Mouse (Mus musculus): Measurements from ENCODE around the gene Fam234b. TPM values are rescaled to one million over a fixed set of nuclear protein-coding genes. Genes with fewer than 3 reads are reported as not detected.

Fam234b gene
- polyA plus RNA-seq, 1 experiment from 2014 or later: 42.4 TPM

DNA sequence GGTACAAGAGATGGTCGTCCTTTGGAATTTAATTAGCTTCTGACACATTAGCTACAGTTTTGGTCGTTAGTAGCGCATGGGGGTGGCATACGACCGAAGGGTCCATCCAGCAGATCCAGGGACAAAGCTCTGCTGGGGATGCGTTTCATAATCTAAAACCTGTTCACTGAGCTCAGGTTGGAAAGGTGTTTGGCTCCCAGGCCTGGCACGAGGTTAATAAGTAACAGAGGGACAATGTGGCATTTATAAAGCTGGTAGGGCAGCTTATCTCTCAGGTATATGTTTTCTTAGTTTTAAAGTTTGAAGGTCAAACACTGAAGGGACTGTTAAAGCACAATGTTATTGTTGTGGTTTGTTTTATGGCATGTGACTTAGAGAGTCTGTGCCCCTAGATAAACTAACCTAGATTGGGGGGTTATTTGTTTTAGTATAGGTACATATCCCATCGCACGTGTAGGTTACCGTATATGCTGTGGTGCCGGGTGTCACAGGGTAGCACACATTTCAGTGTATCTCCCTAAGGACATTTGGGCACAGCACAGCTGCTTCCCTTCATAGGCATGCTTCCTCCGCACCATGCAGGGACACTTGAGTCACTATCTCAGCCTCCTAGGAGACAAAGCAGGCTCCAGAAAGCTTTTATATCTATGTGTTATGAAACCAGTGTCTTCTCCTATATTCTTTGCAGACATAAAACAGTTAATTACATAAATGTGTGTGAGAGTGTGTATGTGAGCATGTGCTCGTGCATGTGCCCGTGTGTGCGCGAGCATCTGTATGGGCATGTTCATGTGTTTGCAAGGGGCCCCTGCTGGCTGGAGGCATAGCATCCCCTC is 2.6 kb downstream of the Fam234b start:
- peak; percentile 63 for DNase-seq (ENCODE audit: low spot score)
- peak; percentile 76 for ATAC-seq (replicated peaks; ENCODE audit: low FRiP score, low TSS enrichment, low read depth)
- H3K36me3 ChIP-seq (ENCODE audit: control insufficient read depth, insufficient read depth, low read length): no peaks in the 10 kb centered on the region

GRCm38 (mm10) chr6:135202668-135203067 is 4.9 kb downstream of the Fam234b start:
- DNase-seq (ENCODE audit: low spot score): no peak
- 93% methylated on average over 6 of the region's 6 CpGs for WGBS

More for the DNA sequence above, 2.6 kb downstream of the Fam234b start:
- Histone ChIP-seq H3K4me3 (ENCODE audit: low read depth, low read length) (no peak overlapping the region), H3K27me3 (replicated peaks; ENCODE audit: control insufficient read depth, insufficient read depth, low read length) (no peaks in the 10 kb centered on the region), H3K9ac (ENCODE audit: low read length) (no peak overlapping the region), H3K9me3 (ENCODE audit: control insufficient read depth, low read length) (no peaks in the 10 kb centered on the region), H3K4me1 (replicated peaks; ENCODE audit: control insufficient read depth, insufficient read depth, low read length) (0 out of 2 replicates have a peak, but pooled peaks cover 10% of the 10 kb centered on the region), H3K4me2 (ENCODE audit: low read length) (peak overlapping the region; percentile 91), H3K27ac (ENCODE audit: low read depth) (peak overlapping the region; percentile 51)
- 70% methylated on average over 16 of the region's 16 CpGs for WGBS

GRCm38 (mm10) chr6:135203737-135204136 is 6.0 kb downstream of the Fam234b start:
- no peak overlapping the region for H3K27ac ChIP-seq (ENCODE audit: low read depth)
- 0 out of 2 replicates have a peak, but pooled peaks cover 5% of the 10 kb centered on the region for H3K4me1 ChIP-seq (replicated peaks; ENCODE audit: control insufficient read depth, insufficient read depth, low read length)
- ATAC-seq (replicated peaks; ENCODE audit: low FRiP score, low TSS enrichment, low read depth): no peak
- H3K9ac ChIP-seq (ENCODE audit: low read length): no peak overlapping the region
- no peaks in the 10 kb centered on the region for H3K9me3 ChIP-seq (ENCODE audit: control insufficient read depth, low read length)
- no peaks in the 10 kb centered on the region for H3K36me3 ChIP-seq (ENCODE audit: control insufficient read depth, insufficient read depth, low read length)
- H3K4me3 ChIP-seq (ENCODE audit: low read depth, low read length): no peak overlapping the region
- WGBS: 67% methylated on average over 6 of the region's 6 CpGs
- no peak for DNase-seq (ENCODE audit: low spot score)
- no peak overlapping the region for H3K4me2 ChIP-seq (ENCODE audit: low read length)
- H3K27me3 ChIP-seq (replicated peaks; ENCODE audit: control insufficient read depth, insufficient read depth, low read length): no peaks in the 10 kb centered on the region

More at GRCm38 (mm10) chr6:135202668-135203067, 4.9 kb downstream of the Fam234b start:
- no peak overlapping the region for H3K9ac ChIP-seq (ENCODE audit: low read length)
- H3K4me1 ChIP-seq (replicated peaks; ENCODE audit: control insufficient read depth, insufficient read depth, low read length): 0 out of 2 replicates have a peak, but pooled peaks cover 10% of the 10 kb centered on the region
- no peak overlapping the region for H3K27ac ChIP-seq (ENCODE audit: low read depth)
- no peak overlapping the region for H3K4me3 ChIP-seq (ENCODE audit: low read depth, low read length)
- no peaks in the 10 kb centered on the region for H3K27me3 ChIP-seq (replicated peaks; ENCODE audit: control insufficient read depth, insufficient read depth, low read length)
- H3K36me3 ChIP-seq (ENCODE audit: control insufficient read depth, insufficient read depth, low read length): no peaks in the 10 kb centered on the region
- H3K4me2 ChIP-seq (ENCODE audit: low read length): no peak overlapping the region
- no peaks in the 10 kb centered on the region for H3K9me3 ChIP-seq (ENCODE audit: control insufficient read depth, low read length)
- ATAC-seq (replicated peaks; ENCODE audit: low FRiP score, low TSS enrichment, low read depth): no peak

DNA sequence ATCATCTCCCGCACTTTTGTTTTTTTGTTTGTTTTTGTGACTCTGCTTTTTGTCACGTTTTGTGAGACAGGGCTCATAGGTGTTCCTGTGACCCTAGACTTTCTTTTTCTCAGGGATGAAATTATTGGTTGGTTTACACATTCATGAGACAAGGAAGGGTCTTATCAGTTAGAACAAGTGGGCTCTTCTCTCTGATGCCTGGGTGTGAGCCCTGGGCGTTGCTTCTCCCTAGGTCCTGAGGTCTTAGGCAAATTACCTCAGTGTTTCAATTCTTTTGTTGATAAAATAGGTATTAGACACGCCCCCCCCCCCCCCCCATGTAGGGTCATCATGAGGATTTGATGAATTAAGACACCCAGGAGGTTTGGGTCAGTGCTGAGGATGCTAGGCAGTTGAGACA is 7.1 kb downstream of the Fam234b start:
- H3K4me3 ChIP-seq (ENCODE audit: low read depth, low read length): no peak overlapping the region
- H3K9ac ChIP-seq (ENCODE audit: low read length): no peak overlapping the region
- H3K9me3 ChIP-seq (ENCODE audit: control insufficient read depth, low read length): no peaks in the 10 kb centered on the region
- no peak overlapping the region for H3K4me2 ChIP-seq (ENCODE audit: low read length)
- 0 out of 2 replicates have a peak, but pooled peaks cover 4% of the 10 kb centered on the region for H3K4me1 ChIP-seq (replicated peaks; ENCODE audit: control insufficient read depth, insufficient read depth, low read length)
- ATAC-seq (replicated peaks; ENCODE audit: low FRiP score, low TSS enrichment, low read depth): no peak
- no peak for DNase-seq (ENCODE audit: low spot score)
- no peaks in the 10 kb centered on the region for H3K27me3 ChIP-seq (replicated peaks; ENCODE audit: control insufficient read depth, insufficient read depth, low read length)
- H3K27ac ChIP-seq (ENCODE audit: low read depth): no peak overlapping the region
- 68% methylated on average over 4 of the region's 4 CpGs for WGBS
- H3K36me3 ChIP-seq (ENCODE audit: control insufficient read depth, insufficient read depth, low read length): no peaks in the 10 kb centered on the region; the same call in 1 of the 2 replicates

- H3K4me3 ChIP-seq (ENCODE audit: low read depth, low read length): no peak overlapping the region
- no peaks in the 10 kb centered on the region for H3K9me3 ChIP-seq (ENCODE audit: control insufficient read depth, low read length)
- no peaks in the 10 kb centered on the region; the same call in 1 of the 2 replicates for H3K36me3 ChIP-seq (ENCODE audit: control insufficient read depth, insufficient read depth, low read length)
- WGBS: 68% methylated on average over 4 of the region's 4 CpGs
- ATAC-seq (replicated peaks; ENCODE audit: low FRiP score, low TSS enrichment, low read depth) (no peak), DNase-seq (ENCODE audit: low spot score) (no peak)
- H3K4me1 ChIP-seq (replicated peaks; ENCODE audit: control insufficient read depth, insufficient read depth, low read length): 0 out of 2 replicates have a peak, but pooled peaks cover 4% of the 10 kb centered on the region
- H3K4me2 ChIP-seq (ENCODE audit: low read length): no peak overlapping the region
- H3K9ac ChIP-seq (ENCODE audit: low read length): no peak overlapping the region
- no peak overlapping the region for H3K27ac ChIP-seq (ENCODE audit: low read depth)
- no peaks in the 10 kb centered on the region for H3K27me3 ChIP-seq (replicated peaks; ENCODE audit: control insufficient read depth, insufficient read depth, low read length)
Measured at GRCm38 (mm10) chr6:135205802-135206201, 8.0 kb downstream of the Fam234b start.

DNA sequence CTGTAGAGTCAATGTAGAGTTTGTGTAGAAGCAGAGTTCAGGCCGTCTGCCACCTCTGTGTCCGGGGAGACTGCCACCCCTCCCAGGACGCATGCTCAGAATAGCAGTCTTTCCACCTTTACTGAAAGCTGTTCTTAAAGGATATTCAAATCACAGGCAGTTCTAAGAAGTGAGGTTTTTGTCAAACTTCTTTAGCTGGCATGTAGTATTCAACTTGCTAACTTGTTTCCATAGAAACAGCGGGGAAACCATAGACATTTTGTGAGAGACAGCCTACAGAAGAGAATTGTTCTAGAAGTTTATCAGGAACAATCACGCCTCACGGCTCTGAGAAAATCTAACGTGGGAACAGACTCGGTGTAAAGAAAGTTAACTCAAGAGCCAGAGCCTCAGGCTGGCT is 9.1 kb downstream of the Fam234b start:
- Histone ChIP-seq H3K9me3 (ENCODE audit: control insufficient read depth, low read length) (no peaks in the 10 kb centered on the region), H3K4me2 (ENCODE audit: low read length) (no peak overlapping the region), H3K4me3 (ENCODE audit: low read depth, low read length) (no peak overlapping the region), H3K27ac (ENCODE audit: low read depth) (no peak overlapping the region), H3K27me3 (replicated peaks; ENCODE audit: control insufficient read depth, insufficient read depth, low read length) (no peaks in the 10 kb centered on the region), H3K36me3 (ENCODE audit: control insufficient read depth, insufficient read depth, low read length) (peaks cover 3% of the 10 kb centered on the region; the same call in 1 of the 2 replicates), H3K4me1 (replicated peaks; ENCODE audit: control insufficient read depth, insufficient read depth, low read length) (no peaks in the 10 kb centered on the region), H3K9ac (ENCODE audit: low read length) (no peak overlapping the region)
- 83% methylated on average over 8 of the region's 8 CpGs for WGBS
- no peak for ATAC-seq (replicated peaks; ENCODE audit: low FRiP score, low TSS enrichment, low read depth)
- no peak for DNase-seq (ENCODE audit: low spot score)

- no peaks in the 10 kb centered on the region for H3K27me3 ChIP-seq (replicated peaks; ENCODE audit: control insufficient read depth, insufficient read depth, low read length)
- ATAC-seq (replicated peaks; ENCODE audit: low FRiP score, low TSS enrichment, low read depth): no peak
- no peak overlapping the region for H3K4me3 ChIP-seq (ENCODE audit: low read depth, low read length)
- peaks cover 14% of the 10 kb centered on the region for H3K36me3 ChIP-seq (ENCODE audit: control insufficient read depth, insufficient read depth, low read length)
- no peaks in the 10 kb centered on the region for H3K9me3 ChIP-seq (ENCODE audit: control insufficient read depth, low read length)
- no peak overlapping the region for H3K27ac ChIP-seq (ENCODE audit: low read depth)
- H3K9ac ChIP-seq (ENCODE audit: low read length): no peak overlapping the region
- 76% methylated on average over 7 of the region's 7 CpGs for WGBS
- H3K4me1 ChIP-seq (replicated peaks; ENCODE audit: control insufficient read depth, insufficient read depth, low read length): no peaks in the 10 kb centered on the region
- no peak overlapping the region for H3K4me2 ChIP-seq (ENCODE audit: low read length)
- no peak for DNase-seq (ENCODE audit: low spot score)
Measured at GRCm38 (mm10) chr6:135211169-135211568, 13.4 kb downstream of the Fam234b start.

- no peaks in the 10 kb centered on the region for H3K27me3 ChIP-seq (replicated peaks; ENCODE audit: control insufficient read depth, insufficient read depth, low read length)
- 73% methylated on average over 2 of the region's 2 CpGs for WGBS
- H3K4me1 ChIP-seq (replicated peaks; ENCODE audit: control insufficient read depth, insufficient read depth, low read length): no peaks in the 10 kb centered on the region
- peaks cover 16% of the 10 kb centered on the region for H3K36me3 ChIP-seq (ENCODE audit: control insufficient read depth, insufficient read depth, low read length)
- ATAC-seq (replicated peaks; ENCODE audit: low FRiP score, low TSS enrichment, low read depth) (no peak), DNase-seq (ENCODE audit: low spot score) (no peak)
- no peak overlapping the region for H3K27ac ChIP-seq (ENCODE audit: low read depth)
- no peak overlapping the region for H3K4me3 ChIP-seq (ENCODE audit: low read depth, low read length)
- no peak overlapping the region for H3K9ac ChIP-seq (ENCODE audit: low read length)
- H3K4me2 ChIP-seq (ENCODE audit: low read length): no peak overlapping the region
- no peaks in the 10 kb centered on the region for H3K9me3 ChIP-seq (ENCODE audit: control insufficient read depth, low read length)
Measured at GRCm38 (mm10) chr6:135212666-135213065, 14.9 kb downstream of the Fam234b start.
